Mouse (Mus musculus): Measurements from ENCODE around the gene Prmt3.

DNA sequence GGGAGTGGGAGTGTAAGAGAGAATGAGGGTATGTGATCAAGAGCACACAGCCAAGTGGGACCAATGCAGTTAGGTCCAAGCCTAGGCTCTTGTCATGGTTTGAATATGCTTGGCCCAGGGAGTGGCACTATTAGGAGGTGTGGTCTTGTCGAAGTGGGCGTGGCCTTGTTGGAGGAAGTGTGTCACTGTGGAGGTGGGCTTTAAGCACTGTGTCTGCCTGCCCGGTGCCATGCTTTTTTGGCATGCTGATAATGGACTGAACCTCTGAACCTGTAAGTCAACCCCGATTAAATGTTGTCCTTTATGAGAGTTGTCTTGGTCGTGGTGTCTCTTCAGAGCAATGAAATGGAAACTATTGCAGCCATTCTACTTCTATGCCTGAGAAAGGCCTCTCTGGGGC, 99.2 kb downstream of the Prmt3 start:
- TF ChIP-seq GATA1 (IDR thresholded peaks at IDR 0.05; ENCODE audit: low read length) (no peak), TAL1 (IDR thresholded peaks at IDR 0.05; ENCODE audit: low read length) (no peak)
